Mouse (Mus musculus) T-cell, adult 66 days (primary cell): ENCODE measurements around the gene Pnpo. TPM values are rescaled to one million over a fixed set of nuclear protein-coding genes. Genes with fewer than 3 reads are reported as not detected.

Experiments
- total RNA-seq, 2 experiments: library from RNA; stranded (reverse); gene quantifications; 3 replicates in 1 of 2; 4 replicates in 1 of 2; pipeline ENCODE4 v1.2.4; 2023

The Pnpo gene
- 10 to 100 TPM; 17.9 to 23.9 TPM for total RNA-seq

GRCm38 (mm10) chr11:96943746-96944304 lies at the start of gene Pnpo:
Pnpo (minus strand) TSS chr11:96943986.

GRCm38 (mm10) chr11:96982859-96983258 lies 39.1 kb upstream of the Pnpo start, which contains the start of gene Sp2:
Sp2 (minus strand) TSS chr11:96982959.

GRCm38 (mm10) chr11:96928088-96928487 lies 15.7 kb downstream of the Pnpo start, which contains the start of gene Prr15l:
Prr15l (plus strand) TSS chr11:96928104.

DNA sequence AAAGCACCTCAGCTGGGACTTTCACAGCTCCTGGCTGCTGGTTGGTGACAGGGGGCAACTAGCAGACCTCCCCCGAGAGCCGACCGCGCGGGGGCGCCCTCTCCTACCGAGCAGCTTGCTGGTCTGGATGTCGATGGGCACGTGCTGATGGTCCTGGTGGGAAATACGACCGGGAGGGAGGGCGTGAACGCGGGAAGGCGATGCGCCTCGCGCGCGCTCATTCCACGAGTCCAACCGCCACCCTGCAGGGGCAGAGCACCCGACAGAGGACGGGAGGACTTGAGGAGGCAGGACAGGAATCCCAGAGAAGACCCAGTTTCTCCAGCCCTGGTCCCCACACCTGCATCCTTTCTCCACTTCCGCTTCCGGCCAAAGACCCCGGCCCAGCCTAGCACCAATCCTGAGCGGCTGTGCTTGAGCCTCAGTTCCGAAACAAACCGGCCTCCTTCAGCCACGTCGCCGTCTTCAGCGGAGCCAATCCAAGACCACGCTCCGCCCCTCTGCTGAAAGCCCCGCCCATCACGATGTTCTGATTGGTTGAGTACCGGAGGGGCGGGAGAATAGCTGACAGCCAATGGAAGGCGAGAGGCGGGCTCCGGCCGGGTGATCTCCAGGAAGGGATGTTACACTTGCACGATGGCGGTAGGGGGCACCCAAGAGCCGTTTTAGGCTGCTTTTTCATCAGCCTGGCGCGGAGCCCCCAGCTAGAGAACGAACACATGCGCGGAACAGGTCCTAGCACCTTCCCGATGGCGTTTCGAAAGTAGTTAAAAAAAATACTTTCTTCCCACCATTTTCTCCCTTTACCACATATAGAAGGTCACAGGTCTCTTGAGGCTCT lies 27.5 kb downstream of the Pnpo start, which contains the start of gene Cdk5rap3:
Gene Cdk5rap3, minus strand, starts transcription at position 453 of the 841 bp plus-strand sequence.

Other genes with a start within 250 kb of the Pnpo start
- gene Snx11, start 166.4 kb downstream of the Pnpo start, total RNA-seq, result 10 to 100 TPM; 33.5 to 41.6 TPM
- 10 to 100 TPM; 49.8 to 64.5 TPM for gene Cbx1, start 154.9 kb downstream of the Pnpo start, total RNA-seq
- gene Nfe2l1, start 114.0 kb downstream of the Pnpo start, total RNA-seq, result 10 to 100 TPM; 50.3 to 56.3 TPM
- gene Copz2, start 94.1 kb downstream of the Pnpo start, total RNA-seq, result not detected
- gene Cdk5rap3, start 27.5 kb downstream of the Pnpo start, total RNA-seq, result 10 to 100 TPM; 56.6 to 59.2 TPM
- not detected for gene Prr15l, start 15.9 kb downstream of the Pnpo start, total RNA-seq
- gene Sp2, start 39.0 kb upstream of the Pnpo start, total RNA-seq, result 10 to 100 TPM; 47.1 to 50.9 TPM
- gene Sp6, start 69.4 kb upstream of the Pnpo start, total RNA-seq, result 1 to 10 TPM; 3.9 TPM
- 1 to 10 TPM; 3.7 to 4.2 TPM for gene Scrn2, start 86.0 kb upstream of the Pnpo start, total RNA-seq
- gene Lrrc46, start 97.4 kb upstream of the Pnpo start, total RNA-seq, result not detected
- 10 to 100 TPM; 46.7 to 48.3 TPM for gene Mrpl10, start 97.6 kb upstream of the Pnpo start, total RNA-seq
- 10 to 100 TPM; 33.4 to 33.5 TPM for gene Osbpl7, start 106.6 kb upstream of the Pnpo start, total RNA-seq
- gene Tbx21, start 171.3 kb upstream of the Pnpo start, total RNA-seq, result 10 to 100 TPM; 14.3 to 20.3 TPM
- 1 to 10 TPM; 1.9 to 3.6 TPM for gene Tbkbp1, start 207.5 kb upstream of the Pnpo start, total RNA-seq
- gene Kpnb1, start 243.9 kb upstream of the Pnpo start, total RNA-seq, result 100 to 1,000 TPM; 165 to 185 TPM